Mouse (Mus musculus): ENCODE measurements around the gene Tm9sf2.

The Tm9sf2 gene

GRCm38 (mm10) chr14:122096331-122096730 lies 10.5 kb upstream of the Tm9sf2 start:
- DNase-seq (ENCODE audit: extremely low read depth, low read depth), result no peak

GRCm38 (mm10) chr14:122099584-122099983 lies 7.3 kb upstream of the Tm9sf2 start:
- DNase-seq (ENCODE audit: extremely low read depth, low read depth), result no peak

GRCm38 (mm10) chr14:122101890-122102289 lies 4.9 kb upstream of the Tm9sf2 start:
- DNase-seq (ENCODE audit: extremely low read depth, low read depth), result peak; percentile 13

GRCm38 (mm10) chr14:122104881-122105280 lies 2.0 kb upstream of the Tm9sf2 start:
- DNase-seq (ENCODE audit: extremely low read depth, low read depth), result peak; percentile 92

GRCm38 (mm10) chr14:122105391-122106285 lies 1.2 kb upstream of the Tm9sf2 start:
- peak; percentile 58 for DNase-seq (ENCODE audit: extremely low read depth, low read depth)

GRCm38 (mm10) chr14:122107481-122108214 lies 810 bp downstream of the Tm9sf2 start:
- no peak for DNase-seq (ENCODE audit: extremely low read depth, low read depth)

DNA sequence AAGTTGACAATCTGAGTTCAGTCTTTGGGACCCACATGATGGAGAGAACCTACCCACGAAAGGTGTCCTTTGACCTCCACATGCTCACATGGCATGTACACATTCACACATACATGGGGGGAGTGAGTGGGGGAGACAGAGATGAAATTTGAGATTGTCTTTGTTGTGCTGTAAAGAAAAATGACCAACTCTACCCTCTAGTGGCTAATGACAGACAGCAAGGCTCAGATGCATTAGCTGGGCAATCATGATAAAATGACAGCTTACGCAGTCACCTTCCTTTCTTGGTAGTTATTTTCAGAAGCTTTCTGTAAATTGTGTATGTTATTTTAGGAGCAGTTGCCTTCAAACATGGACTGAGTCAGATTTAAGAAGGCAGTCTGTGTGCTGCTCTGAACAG lies 4.8 kb downstream of the Tm9sf2 start:
- no peak for DNase-seq (ENCODE audit: extremely low read depth, low read depth)

DNA sequence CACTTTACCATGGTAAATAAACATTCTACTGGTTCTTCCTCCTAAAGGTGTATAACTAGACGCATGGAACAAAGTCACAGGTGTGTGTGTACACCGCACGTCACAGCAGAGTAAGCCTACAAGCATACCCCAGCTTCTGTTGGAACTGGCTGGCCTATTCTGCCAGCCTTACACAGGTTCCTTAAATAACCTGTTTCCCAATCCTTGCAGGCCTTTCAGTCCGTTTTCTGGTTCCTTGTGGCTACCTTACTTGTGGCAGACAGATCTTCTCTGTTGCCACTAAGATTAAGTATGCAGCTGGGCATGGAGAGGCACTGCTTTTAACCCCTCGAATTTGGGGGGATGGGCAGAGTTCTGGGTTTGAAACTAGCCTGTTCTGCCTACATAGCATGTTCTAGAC lies 5.5 kb downstream of the Tm9sf2 start:
- no peak for DNase-seq (ENCODE audit: extremely low read depth, low read depth)

DNA sequence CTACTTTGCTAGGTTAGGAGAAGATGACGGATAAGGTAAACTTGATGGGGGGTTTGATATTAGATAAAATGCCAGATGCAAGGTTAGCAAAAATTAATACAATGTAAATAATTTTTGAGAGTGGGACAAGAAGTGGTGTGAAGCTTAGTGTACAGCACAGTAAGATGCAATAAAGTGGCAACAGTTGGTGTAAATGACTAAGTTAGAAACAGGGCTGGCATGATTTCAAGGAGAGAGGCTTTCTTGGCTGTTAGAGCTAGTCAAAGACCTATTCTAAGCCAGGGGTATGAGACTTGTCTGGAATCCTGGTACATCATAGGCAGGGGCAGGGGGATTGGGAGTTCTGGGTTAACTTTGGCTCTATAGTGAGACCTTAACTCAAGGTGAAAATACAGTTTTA lies 9.4 kb downstream of the Tm9sf2 start:
- DNase-seq (ENCODE audit: extremely low read depth, low read depth), result no peak

- DNase-seq (ENCODE audit: extremely low read depth, low read depth), result no peak
Observed at GRCm38 (mm10) chr14:122130111-122130797, 23.4 kb downstream of the Tm9sf2 start.

DNA sequence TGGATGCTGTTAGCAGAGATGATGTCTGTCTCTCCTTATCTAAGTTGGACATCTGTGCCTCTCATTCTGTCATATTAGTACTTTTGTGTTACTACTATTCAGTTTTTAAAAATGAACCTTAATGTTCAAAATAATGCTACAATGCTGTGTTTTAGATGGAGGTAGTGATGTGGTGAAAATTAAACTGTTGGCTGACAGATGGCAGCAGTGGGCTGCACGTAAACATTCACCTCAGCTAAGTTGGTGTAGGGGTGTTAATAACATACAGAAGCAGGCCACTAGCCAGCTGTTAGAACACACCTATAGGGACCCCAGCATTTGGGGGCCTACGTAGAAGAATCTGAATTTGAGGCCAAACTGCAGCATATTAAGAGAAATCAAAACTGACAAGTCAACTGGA lies 24.8 kb downstream of the Tm9sf2 start:
- DNase-seq (ENCODE audit: extremely low read depth, low read depth), result no peak

GRCm38 (mm10) chr14:122136368-122136928 lies 29.6 kb downstream of the Tm9sf2 start:
- DNase-seq (ENCODE audit: extremely low read depth, low read depth), result no peak

DNA sequence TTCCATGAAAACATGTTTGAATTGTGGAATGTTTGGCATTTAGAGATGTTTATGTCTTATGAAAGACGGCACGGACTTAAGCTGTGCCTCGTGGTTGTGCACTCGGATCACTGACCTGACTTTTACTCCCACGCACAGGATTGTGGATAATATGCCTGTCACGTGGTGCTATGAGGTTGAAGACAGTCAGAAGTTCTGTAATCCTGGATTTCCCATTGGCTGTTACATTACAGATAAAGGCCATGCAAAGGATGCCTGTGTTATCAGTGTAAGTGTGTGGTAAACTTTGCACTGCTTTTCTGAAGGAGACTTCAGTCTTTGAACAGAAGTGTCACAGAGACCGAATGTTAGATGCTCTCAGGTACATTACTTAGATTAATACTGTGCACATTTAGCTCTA lies 30.4 kb downstream of the Tm9sf2 start:
- DNase-seq (ENCODE audit: extremely low read depth, low read depth), result no peak

- DNase-seq (ENCODE audit: extremely low read depth, low read depth), result no peak
Observed at GRCm38 (mm10) chr14:122140126-122140525, 33.3 kb downstream of the Tm9sf2 start.

DNA sequence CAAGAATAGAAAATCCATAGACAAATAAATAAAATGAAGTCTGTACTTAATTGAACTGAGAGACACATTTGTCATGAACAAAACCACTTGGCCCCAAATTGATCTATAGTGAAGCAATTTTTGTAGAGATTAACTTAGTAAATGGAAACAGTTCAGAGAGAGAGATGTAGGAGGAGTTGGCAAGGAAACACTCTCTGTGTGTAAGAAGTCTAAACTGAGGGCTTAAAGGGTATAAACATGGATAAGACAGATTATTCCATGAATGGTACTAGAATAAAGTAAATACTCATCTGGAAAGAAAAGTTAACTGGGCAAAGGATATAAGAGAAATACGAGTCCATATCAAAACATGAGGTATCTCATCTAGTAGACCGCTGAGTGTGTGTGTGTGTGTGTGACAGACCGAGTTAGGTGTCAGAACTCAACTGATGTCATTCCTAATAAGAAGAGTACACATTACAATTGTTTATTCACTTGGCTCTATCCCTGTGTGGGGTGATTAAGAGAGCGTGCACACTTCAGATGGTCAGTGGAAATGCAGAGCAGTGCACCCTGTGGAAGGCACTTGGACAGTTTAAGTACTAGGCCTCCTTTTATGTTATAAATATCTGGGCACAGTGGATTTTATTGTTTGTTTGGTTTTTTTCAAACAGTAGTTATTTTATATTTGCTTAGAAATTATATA lies 36.9 kb downstream of the Tm9sf2 start:
- no peak for DNase-seq (ENCODE audit: extremely low read depth, low read depth)

- peak; percentile 88 for DNase-seq (ENCODE audit: extremely low read depth, low read depth)
Observed at GRCm38 (mm10) chr14:122145374-122145773, 38.5 kb downstream of the Tm9sf2 start.

DNA sequence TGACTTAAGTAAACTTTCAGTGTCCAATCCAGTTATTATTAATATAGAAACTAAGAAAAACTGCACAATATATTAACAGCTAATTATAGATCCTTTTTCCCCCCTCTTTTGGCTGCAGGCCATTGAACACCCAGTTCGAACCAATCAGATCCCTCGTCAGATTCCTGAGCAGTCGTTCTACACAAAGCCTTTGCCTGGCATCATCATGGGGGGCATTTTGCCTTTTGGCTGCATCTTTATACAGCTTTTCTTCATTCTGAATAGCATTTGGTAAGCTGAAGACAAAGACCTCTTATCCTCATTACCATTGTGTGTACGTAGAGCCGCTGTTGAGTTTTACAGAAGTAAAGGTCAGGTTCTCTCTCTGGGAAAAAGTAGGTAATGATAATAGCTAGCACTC lies 43.8 kb downstream of the Tm9sf2 start:
- DNase-seq (ENCODE audit: extremely low read depth, low read depth), result no peak

GRCm38 (mm10) chr14:122157738-122158137 lies 50.9 kb downstream of the Tm9sf2 start:
- DNase-seq (ENCODE audit: extremely low read depth, low read depth), result no peak

- no peak for DNase-seq (ENCODE audit: extremely low read depth, low read depth)
Observed at GRCm38 (mm10) chr14:122160916-122161315, 54.1 kb downstream of the Tm9sf2 start.

DNA sequence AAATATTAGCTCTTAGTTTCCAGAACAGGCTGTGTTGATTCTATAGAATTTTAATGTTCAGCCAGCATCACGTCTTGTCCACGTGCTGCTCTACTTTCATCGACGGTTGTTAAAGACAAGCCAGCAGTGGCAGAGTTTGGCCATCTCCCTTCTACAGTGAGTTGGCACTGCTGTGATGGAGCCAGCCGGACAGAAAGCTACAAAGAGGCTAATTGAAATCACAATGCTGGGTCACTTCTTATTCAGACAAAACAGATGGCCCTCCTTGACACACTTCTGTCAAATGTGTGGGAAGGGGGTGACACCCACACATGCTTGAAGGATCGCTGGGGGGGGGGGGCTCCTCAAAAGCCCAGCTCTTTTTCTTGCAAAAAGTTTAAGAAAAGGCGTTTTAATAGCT lies 62.1 kb downstream of the Tm9sf2 start:
- DNase-seq (ENCODE audit: extremely low read depth, low read depth), result no peak

GRCm38 (mm10) chr14:122170202-122170781 lies 63.5 kb downstream of the Tm9sf2 start:
- no peak for DNase-seq (ENCODE audit: extremely low read depth, low read depth)

All from MEL-GATA-1-ER (cell line).